Mouse (Mus musculus) lung, embryonic 16.5 days (tissue): ENCODE results near the gene Iqsec1. TPM values are rescaled to one million over a fixed set of nuclear protein-coding genes. Genes with fewer than 3 reads are reported as not detected.

ENCODE experiments used
- ATAC-seq: fragments of 200-750 bp; cut with Nextera tagmentation; 2 replicates; pipeline ENCODE4 v1.8.0; 2017; ENCODE audit warnings: low read depth, mild to moderate bottlenecking, moderate library complexity
- H3K27ac ChIP-seq: fragments of 300-500 bp; sonication (generic); 2 replicates; pipeline ENCODE4 v1.5.1; 2014; ENCODE audit warnings: mild to moderate bottlenecking, control low read depth, low read length
- H3K27me3 ChIP-seq: fragments of 300-500 bp; sonication (generic); 2 replicates; pipeline ENCODE4 v1.6.1; 2014; ENCODE audit warnings: low read depth, low read length, mixed read lengths; ENCODE audit not compliant: control insufficient read depth, insufficient read depth
- H3K36me3 ChIP-seq: fragments of 300-500 bp; sonication (generic); 2 replicates; pipeline ENCODE4 v1.6.1; 2014; ENCODE audit warnings: low read length; ENCODE audit not compliant: control insufficient read depth, insufficient read depth
- H3K4me1 ChIP-seq: fragments of 300-500 bp; sonication (generic); replicated peaks from 2 replicates; pipeline ENCODE4 v1.6.1; 2014; ENCODE audit warnings: low read length, mixed read lengths; ENCODE audit not compliant: control insufficient read depth, insufficient read depth
- H3K4me2 ChIP-seq: fragments of 300-500 bp; sonication (generic); 2 replicates; pipeline ENCODE4 v1.6.1; 2014; ENCODE audit warnings: low read depth, low read length, control low read depth
- H3K4me3 ChIP-seq: fragments of 300-500 bp; sonication (generic); 2 replicates; pipeline ENCODE4 v1.5.1; 2014; ENCODE audit warnings: mild to moderate bottlenecking, low read length, control low read depth
- H3K9ac ChIP-seq: fragments of 300-500 bp; sonication (generic); 2 replicates; pipeline ENCODE4 v1.6.1; 2014; ENCODE audit warnings: low read length, control low read depth
- H3K9me3 ChIP-seq: fragments of 300-500 bp; sonication (generic); 2 replicates; pipeline ENCODE4 v1.6.1; 2016; ENCODE audit warnings: low read length; ENCODE audit not compliant: control insufficient read depth
- WGBS: fragments of 180-500 bp; shearing (Covaris S2); extraction: QIAGEN DNeasy Blood & Tissue Kit; methylation state at CpG from one replicate; pipeline ENCODE4 v1.1.7; 2014; 5-methylcytosine and 5-hydroxymethylcytosine counted together
- polyA plus RNA-seq: library from polyadenylated mRNA; unstranded; fragments of >200 nt; fragmentation: Nextera tagmentation; extraction: Ambion mirVana; gene quantifications from 2 replicates; pipeline ENCODE4 v1.2.1, GENCODE M21; 2015

Iqsec1 gene
- polyA plus RNA-seq, 1 experiment from 2014 or later = 11.7 TPM

GRCm38 (mm10) chr6:90928806-90929205 is 59.7 kb downstream of the Iqsec1 start:
- no peak overlapping the region for H3K9ac ChIP-seq
- H3K27me3 ChIP-seq = no peaks in the 10 kb centered on the region
- H3K27ac ChIP-seq = no peak overlapping the region
- 76% methylated on average over 2 of the region's 2 CpGs for WGBS
- H3K36me3 ChIP-seq = no peaks in the 10 kb centered on the region
- no peak overlapping the region for H3K4me3 ChIP-seq
- H3K4me1 ChIP-seq = peaks cover 9% of the 10 kb centered on the region
- H3K4me2 ChIP-seq = no peak overlapping the region
- ATAC-seq = no peak
- no peaks in the 10 kb centered on the region for H3K9me3 ChIP-seq

DNA sequence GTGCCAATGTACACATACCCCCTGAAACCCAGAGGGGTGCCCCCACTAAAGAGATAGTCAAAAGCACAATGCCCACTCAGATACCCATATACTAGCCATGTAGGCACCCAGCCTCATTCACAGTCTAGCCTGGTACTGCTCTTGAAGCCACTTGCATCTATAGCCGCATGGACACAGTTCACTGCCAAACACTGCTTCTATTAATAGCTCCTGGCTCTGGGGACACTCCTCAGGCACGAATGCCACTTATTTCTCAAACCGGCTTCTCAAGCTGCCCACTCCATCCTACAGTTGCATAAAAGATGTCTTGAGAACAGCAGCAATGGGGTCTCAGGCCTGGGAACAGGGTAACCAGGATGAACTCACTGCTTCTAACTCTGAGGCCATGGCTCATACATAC is 63.0 kb downstream of the Iqsec1 start:
- Histone ChIP-seq H3K4me2 (no peak overlapping the region), H3K27me3 (no peaks in the 10 kb centered on the region), H3K36me3 (no peaks in the 10 kb centered on the region), H3K27ac (peak overlapping the region; percentile 48), H3K9ac (no peak overlapping the region), H3K4me1 (peaks cover 19% of the 10 kb centered on the region), H3K4me3 (no peak overlapping the region), H3K9me3 (no peaks in the 10 kb centered on the region)
- peak; percentile 84 for ATAC-seq
- 27% methylated on average over 3 of the region's 3 CpGs for WGBS

GRCm38 (mm10) chr6:90924796-90925195 is 63.7 kb downstream of the Iqsec1 start:
- Histone ChIP-seq H3K36me3 (no peaks in the 10 kb centered on the region), H3K4me2 (no peak overlapping the region), H3K4me1 (peaks cover 25% of the 10 kb centered on the region), H3K4me3 (no peak overlapping the region), H3K9ac (no peak overlapping the region), H3K27ac (no peak overlapping the region), H3K27me3 (no peaks in the 10 kb centered on the region), H3K9me3 (no peaks in the 10 kb centered on the region)
- no peak for ATAC-seq
- 90% methylated on average over 3 of the region's 3 CpGs for WGBS

GRCm38 (mm10) chr6:90924379-90924778 is 64.1 kb downstream of the Iqsec1 start:
- Histone ChIP-seq H3K4me3 (no peak overlapping the region), H3K4me1 (peaks cover 28% of the 10 kb centered on the region), H3K36me3 (no peaks in the 10 kb centered on the region), H3K9me3 (no peaks in the 10 kb centered on the region), H3K27me3 (no peaks in the 10 kb centered on the region), H3K4me2 (no peak overlapping the region), H3K27ac (no peak overlapping the region), H3K9ac (no peak overlapping the region)
- WGBS = 68% methylated on average over 4 of the region's 4 CpGs
- no peak for ATAC-seq

- no peaks in the 10 kb centered on the region for H3K9me3 ChIP-seq
- H3K9ac ChIP-seq = no peak overlapping the region
- no peak overlapping the region for H3K27ac ChIP-seq
- H3K4me3 ChIP-seq = no peak overlapping the region
- ATAC-seq = no peak
- H3K4me1 ChIP-seq = peaks cover 30% of the 10 kb centered on the region
- H3K27me3 ChIP-seq = no peaks in the 10 kb centered on the region
- no peaks in the 10 kb centered on the region for H3K36me3 ChIP-seq
- WGBS = 40% methylated on average over 9 of the region's 9 CpGs
- no peak overlapping the region for H3K4me2 ChIP-seq
These were observed 67.1 kb downstream of the Iqsec1 start for GRCm38 (mm10) chr6:90921259-90921946.

- Histone ChIP-seq H3K4me3 (no peak overlapping the region), H3K4me2 (no peak overlapping the region), H3K4me1 (peaks cover 26% of the 10 kb centered on the region), H3K9me3 (no peaks in the 10 kb centered on the region), H3K27ac (no peak overlapping the region), H3K36me3 (no peaks in the 10 kb centered on the region), H3K27me3 (no peaks in the 10 kb centered on the region), H3K9ac (no peak overlapping the region)
- ATAC-seq = 0 out of 2 replicates have a peak, but pooled peaks have one; percentile 12
- 29% methylated on average over 5 of the region's 5 CpGs for WGBS
These were observed 67.8 kb downstream of the Iqsec1 start for GRCm38 (mm10) chr6:90920510-90921220.

DNA sequence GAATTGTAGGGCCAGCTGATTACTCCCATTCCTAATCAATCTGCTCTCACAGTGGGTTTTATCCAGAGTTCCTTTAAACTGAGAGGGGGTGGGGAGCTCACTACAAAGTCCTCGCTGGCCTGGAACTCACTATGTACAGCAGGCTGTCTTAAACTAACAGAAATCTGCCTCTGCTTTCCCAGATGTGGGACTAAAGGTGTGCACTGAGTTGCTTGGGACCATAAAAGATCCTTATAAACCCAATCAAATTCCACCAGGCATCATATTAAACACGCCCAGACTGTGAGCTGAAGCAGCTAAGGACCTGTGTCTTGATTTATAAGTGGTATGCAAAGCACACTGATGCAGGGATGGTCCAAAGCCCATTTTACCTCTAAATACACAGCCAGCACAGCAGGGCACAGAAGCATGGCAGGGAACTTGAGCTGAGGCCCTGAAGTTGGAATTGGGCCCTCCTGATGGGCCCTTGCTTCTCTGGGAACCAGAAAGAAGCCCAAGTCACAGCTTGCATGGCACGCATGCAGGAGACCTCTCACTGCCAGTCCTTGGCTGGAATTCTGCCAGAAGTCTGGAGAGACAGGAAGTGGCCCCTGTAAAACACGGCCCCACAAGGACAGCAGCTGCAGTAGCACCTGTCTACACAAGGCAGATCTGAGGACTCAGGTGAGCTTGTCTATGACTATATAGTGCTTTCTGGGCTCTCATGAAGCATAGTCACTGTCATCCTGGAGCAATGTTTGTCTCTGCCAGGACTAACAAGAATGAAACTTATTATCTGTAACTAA is 68.7 kb downstream of the Iqsec1 start:
- Histone ChIP-seq H3K4me2 (no peak overlapping the region), H3K27ac (no peak overlapping the region), H3K4me3 (no peak overlapping the region), H3K27me3 (no peaks in the 10 kb centered on the region), H3K36me3 (no peaks in the 10 kb centered on the region), H3K9me3 (no peaks in the 10 kb centered on the region), H3K4me1 (peaks cover 20% of the 10 kb centered on the region), H3K9ac (no peak overlapping the region)
- WGBS = 29% methylated on average over 4 of the region's 4 CpGs
- peak; percentile 68 for ATAC-seq

DNA sequence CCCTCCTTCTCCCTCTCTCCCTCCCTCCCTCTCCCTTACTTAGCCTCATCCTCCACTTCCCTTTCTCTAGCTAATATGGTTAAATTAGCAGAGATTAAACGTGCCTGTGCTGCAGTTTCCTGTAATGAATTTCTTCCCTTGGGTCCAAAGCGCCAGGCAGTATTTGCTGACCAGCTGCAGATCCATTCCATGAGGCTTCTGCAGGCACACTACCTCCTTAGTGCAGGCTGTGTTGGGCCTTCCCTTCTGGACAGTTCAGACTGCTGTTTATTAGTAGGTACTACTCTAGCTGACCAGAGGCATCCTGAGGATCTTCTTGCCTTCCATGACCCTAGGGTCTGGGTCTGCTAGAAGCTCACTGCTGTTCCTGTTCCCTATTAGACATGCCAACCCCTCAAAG is 72.9 kb downstream of the Iqsec1 start:
- no peak for ATAC-seq
- WGBS = 55% methylated on average over 2 of the region's 2 CpGs
- Histone ChIP-seq H3K4me2 (no peak overlapping the region), H3K4me1 (peaks cover 12% of the 10 kb centered on the region), H3K27me3 (no peaks in the 10 kb centered on the region), H3K36me3 (no peaks in the 10 kb centered on the region), H3K27ac (no peak overlapping the region), H3K9ac (no peak overlapping the region), H3K9me3 (no peaks in the 10 kb centered on the region), H3K4me3 (no peak overlapping the region)

- H3K27ac ChIP-seq = no peak overlapping the region
- H3K27me3 ChIP-seq = no peaks in the 10 kb centered on the region
- H3K9me3 ChIP-seq = no peaks in the 10 kb centered on the region
- no peaks in the 10 kb centered on the region for H3K36me3 ChIP-seq
- no peak overlapping the region for H3K4me2 ChIP-seq
- H3K4me3 ChIP-seq = no peak overlapping the region
- no peaks in the 10 kb centered on the region for H3K4me1 ChIP-seq
- 79% methylated on average over 5 of the region's 5 CpGs for WGBS
- ATAC-seq = no peak
- no peak overlapping the region for H3K9ac ChIP-seq
These were observed 74.7 kb downstream of the Iqsec1 start for GRCm38 (mm10) chr6:90913771-90914170.
